Comparison of ENCODE assay signal across 8 mouse cellular contexts in the genomic region with DNA sequence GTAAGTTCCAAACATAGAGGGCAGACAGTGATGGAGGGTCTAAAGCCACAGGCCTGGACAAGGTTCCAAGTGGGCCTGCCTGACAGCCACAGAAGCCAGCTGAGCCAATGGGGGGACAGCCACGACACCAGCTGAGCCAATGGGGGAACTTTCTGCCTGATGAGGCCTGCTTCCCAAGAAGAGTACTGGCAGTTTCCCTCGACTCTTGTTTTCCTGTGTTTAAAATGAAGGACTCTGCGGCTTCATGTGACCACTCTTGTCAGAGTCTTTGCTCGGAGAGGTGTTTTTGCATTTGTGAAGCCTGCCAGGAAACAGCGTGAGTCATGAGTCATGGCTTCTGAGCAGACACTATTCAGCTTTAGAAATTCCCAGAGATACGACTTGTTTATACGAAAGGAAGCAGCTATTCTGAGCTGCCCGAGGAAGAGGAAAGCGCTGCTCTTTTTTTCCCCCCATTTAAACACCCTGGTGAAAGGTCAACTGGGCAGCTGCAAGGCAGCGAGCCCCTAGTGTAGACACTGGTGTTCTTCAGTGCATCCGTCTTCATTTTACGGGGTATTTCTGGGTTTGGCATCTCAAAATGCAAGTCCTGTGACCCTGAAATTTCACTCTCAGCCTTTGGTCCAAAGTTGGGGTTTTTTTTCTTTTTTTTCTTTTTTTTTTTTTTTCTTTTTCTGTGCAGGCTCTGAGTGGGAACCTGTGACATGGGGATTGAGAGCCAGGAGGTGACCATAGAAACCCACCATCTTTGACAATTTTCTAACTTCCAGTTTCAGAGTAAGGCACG.
A peak's percentile ranks its signal among the peaks of the same experiment; 100 is the strongest.
DNase-seq lines count a peak whose midpoint lies in the region; ATAC-seq and TF ChIP-seq lines count a peak whose summit lies in the region.

No protein-coding gene starts in this region.

- H3K27ac ChIP-seq in CH12.LX (ENCODE audit: insufficient read depth, low read depth): peak overlapping the region; percentile 63
- H3K27ac ChIP-seq in bone marrow, adult 2 months (ENCODE audit: control insufficient read depth, insufficient read depth, low read depth, low read length, poor library complexity): peak overlapping the region; percentile 19; the same call in 1 of the 2 replicates
- peak overlapping the region; percentile 75 to 93 for H3K27ac ChIP-seq in heart, embryonic 14.5 days (replicated peaks in 1 of 2; ENCODE audit: control insufficient read depth in 1 of 2, insufficient read depth in 1 of 2, low read depth in 2 of 2, low read length in 2 of 2)
- H3K27ac ChIP-seq in kidney, embryonic 16.5 days (ENCODE audit: low read length): peak overlapping the region; percentile 93
- peak overlapping the region; percentile 71 for H3K27ac ChIP-seq in liver, embryonic 12.5 days
- H3K27ac ChIP-seq in neural tube, embryonic 12.5 days: no peak overlapping the region

- peak; percentile 58 for DNase-seq in CH12.LX (ENCODE audit: extremely low read depth)
- DNase-seq in fibroblast of lung, adult 2 months (ENCODE audit: low read depth): peak; percentile 99
- no peak for DNase-seq in thymus, postnatal 25 days

- in situ Hi-C loops in CH12.LX (cut with MboI; ENCODE audit: low pct_ligation_motif_present, low pct_unique_long_range_greater_than_20kb, low sequenced_read_pairs): loop anchor here (10.0 kb wide), 1 partner anchor 111 kb away; no protein-coding TSS in a partner anchor

- H3K27me3 ChIP-seq in CH12.LX (replicated peaks): no peaks in the 10 kb centered on the region
- no peaks in the 10 kb centered on the region for H3K27me3 ChIP-seq in heart, embryonic 14.5 days (ENCODE audit: control insufficient read depth, insufficient read depth, low read length)
- H3K27me3 ChIP-seq in kidney, embryonic 16.5 days (ENCODE audit: insufficient read depth, low read length): no peaks in the 10 kb centered on the region
- no peaks in the 10 kb centered on the region for H3K27me3 ChIP-seq in liver, embryonic 12.5 days (replicated peaks)
- no peaks in the 10 kb centered on the region for H3K27me3 ChIP-seq in neural tube, embryonic 12.5 days (replicated peaks)

- H3K9me3 ChIP-seq in CH12.LX (replicated peaks; ENCODE audit: low read length): no peaks in the 10 kb centered on the region
- H3K9me3 ChIP-seq in heart, embryonic 14.5 days (ENCODE audit: control insufficient read depth, low read length): no peaks in the 10 kb centered on the region
- no peaks in the 10 kb centered on the region for H3K9me3 ChIP-seq in kidney, embryonic 16.5 days (ENCODE audit: low read length)
- no peaks in the 10 kb centered on the region for H3K9me3 ChIP-seq in liver, embryonic 12.5 days (replicated peaks)
- H3K9me3 ChIP-seq in neural tube, embryonic 12.5 days: no peaks in the 10 kb centered on the region

- 25% methylated on average over 13 of the region's 13 CpGs for WGBS in bone marrow, adult 2 months
- 23% methylated on average over 13 of the region's 13 CpGs for WGBS in heart, embryonic 14.5 days
- WGBS in kidney, embryonic 16.5 days: 32% methylated on average over 13 of the region's 13 CpGs
- WGBS in liver, embryonic 12.5 days (ENCODE audit: insufficient replicate concordance): 26% methylated on average over 13 of the region's 13 CpGs
- WGBS in neural tube, embryonic 12.5 days: 30% methylated on average over 13 of the region's 13 CpGs

- peak; percentile 44 for TF ChIP-seq EP300 in CH12.LX (IDR thresholded peaks at IDR 0.05; ENCODE audit: low read length)

- H3K79me2 ChIP-seq in CH12.LX (replicated peaks; ENCODE audit: control insufficient read depth, extremely low read depth, insufficient read depth, poor library complexity, severe bottlenecking): no peaks in the 10 kb centered on the region

- no peak; the same call in 1 of the 2 replicates for TF ChIP-seq POLR2A in CH12.LX (IDR thresholded peaks at IDR 0.05; ENCODE audit: low read depth, low read length)
- TF ChIP-seq POLR2A in bone marrow, adult 2 months (IDR thresholded peaks at IDR 0.05; ENCODE audit: borderline replicate concordance, control insufficient read depth, low read depth, low read length): no peak

- TF ChIP-seq CTCF in CH12.LX (conservative IDR thresholded peaks at IDR 0.05 in 1 of 2, IDR thresholded peaks at IDR 0.05 in 1 of 2; ENCODE audit: low read depth in 2 of 2, low read length in 2 of 2): no peak
- no peak for TF ChIP-seq CTCF in bone marrow, adult 2 months (IDR thresholded peaks at IDR 0.05; ENCODE audit: control insufficient read depth, insufficient read depth, low read length)

- no peaks in the 10 kb centered on the region for H3K36me3 ChIP-seq in CH12.LX (replicated peaks in 1 of 2; ENCODE audit: control insufficient read depth in 1 of 2, insufficient read depth in 1 of 2, low read length in 1 of 2)
- no peaks in the 10 kb centered on the region for H3K36me3 ChIP-seq in heart, embryonic 14.5 days (ENCODE audit: control insufficient read depth, insufficient read depth, low read length)
- no peaks in the 10 kb centered on the region for H3K36me3 ChIP-seq in kidney, embryonic 16.5 days (ENCODE audit: insufficient read depth, low read length)
- no peaks in the 10 kb centered on the region for H3K36me3 ChIP-seq in liver, embryonic 12.5 days
- no peaks in the 10 kb centered on the region for H3K36me3 ChIP-seq in neural tube, embryonic 12.5 days

- dilution Hi-C loops in CH12.LX (cut with MboI; ENCODE audit: extremely low pct_ligation_motif_present, extremely low pct_unique_long_range_greater_than_20kb, low sequenced_read_pairs): no loop called here

- peak overlapping the region; percentile 36 for H3K9ac ChIP-seq in CH12.LX (ENCODE audit: insufficient read depth, low read depth)
- H3K9ac ChIP-seq in heart, embryonic 14.5 days (ENCODE audit: low read length): no peak overlapping the region; the same call in 1 of the 2 replicates
- 0 out of 2 replicates have a peak overlapping the region, but pooled peaks have one; percentile 11 for H3K9ac ChIP-seq in kidney, embryonic 16.5 days (replicated peaks; ENCODE audit: low read length)
- no peak overlapping the region for H3K9ac ChIP-seq in liver, embryonic 12.5 days
- H3K9ac ChIP-seq in neural tube, embryonic 12.5 days: no peak overlapping the region

- ATAC-seq in heart, embryonic 14.5 days (ENCODE audit: insufficient number of reproducible peaks, insufficient read depth, low FRiP score, low read depth): peak; percentile 83
- ATAC-seq in kidney, embryonic 16.5 days (ENCODE audit: low FRiP score, low TSS enrichment): peak; percentile 78; the same call in 1 of the 2 replicates
- ATAC-seq in liver, embryonic 12.5 days: peak; percentile 32; the same call in 1 of the 2 replicates
- peak; percentile 61; the same call in 1 of the 2 replicates for ATAC-seq in neural tube, embryonic 12.5 days (ENCODE audit: low FRiP score, low read depth)

- peak overlapping the region in 2 of 3 experiments; percentile 5 to 22 for H3K4me3 ChIP-seq in CH12.LX (replicated peaks in 1 of 3; ENCODE audit: low read depth in 2 of 3, low read length in 2 of 3, poor library complexity in 1 of 3)
- no peak overlapping the region for H3K4me3 ChIP-seq in bone marrow, adult 2 months (replicated peaks; ENCODE audit: control insufficient read depth, low read depth, low read length)
- no peak overlapping the region for H3K4me3 ChIP-seq in heart, embryonic 14.5 days (ENCODE audit: control insufficient read depth in 1 of 2, insufficient read depth in 1 of 2, low read depth in 1 of 2, low read length in 2 of 2)
- H3K4me3 ChIP-seq in kidney, embryonic 16.5 days (ENCODE audit: low read length): no peak overlapping the region
- no peak overlapping the region for H3K4me3 ChIP-seq in liver, embryonic 12.5 days
- H3K4me3 ChIP-seq in neural tube, embryonic 12.5 days: no peak overlapping the region

- H3K4me2 ChIP-seq in CH12.LX (ENCODE audit: insufficient read depth, low read depth, poor library complexity, severe bottlenecking): peak overlapping the region; percentile 75
- H3K4me2 ChIP-seq in heart, embryonic 14.5 days (ENCODE audit: low read length): peak overlapping the region; percentile 39
- peak overlapping the region; percentile 4; the same call in 1 of the 2 replicates for H3K4me2 ChIP-seq in kidney, embryonic 16.5 days (replicated peaks; ENCODE audit: low read depth, low read length)
- 0 out of 2 replicates have a peak overlapping the region, but pooled peaks have one; percentile 5 for H3K4me2 ChIP-seq in liver, embryonic 12.5 days
- H3K4me2 ChIP-seq in neural tube, embryonic 12.5 days (replicated peaks): 0 out of 2 replicates have a peak overlapping the region, but pooled peaks have one; percentile 10

- H3K4me1 ChIP-seq in CH12.LX (ENCODE audit: control insufficient read depth in 1 of 2, insufficient read depth in 2 of 2): peaks cover 17 to 44% of the 10 kb centered on the region in 2 experiments
- H3K4me1 ChIP-seq in bone marrow, adult 2 months (ENCODE audit: control insufficient read depth, insufficient read depth, low read length): peaks cover 3% of the 10 kb centered on the region; the same call in 1 of the 2 replicates
- H3K4me1 ChIP-seq in heart, embryonic 14.5 days (ENCODE audit: control insufficient read depth in 2 of 2, insufficient read depth in 2 of 2, low read length in 2 of 2): peaks cover 21 to 31% of the 10 kb centered on the region in 2 experiments
- 0 out of 2 replicates have a peak, but pooled peaks cover 12% of the 10 kb centered on the region for H3K4me1 ChIP-seq in kidney, embryonic 16.5 days (ENCODE audit: insufficient read depth, low read length)
- no peaks in the 10 kb centered on the region for H3K4me1 ChIP-seq in liver, embryonic 12.5 days
- peaks cover 19% of the 10 kb centered on the region for H3K4me1 ChIP-seq in neural tube, embryonic 12.5 days

- TF ChIP-seq RAD21 in CH12.LX (IDR thresholded peaks at IDR 0.05; ENCODE audit: low read depth, low read length): no peak

TF ChIP-seq in CH12.LX, 34 proteins besides CTCF, POLR2A, EP300 and RAD21 (continues in another document):
- TF ChIP-seq IRF4 (IDR thresholded peaks at IDR 0.05; ENCODE audit: low read depth, low read length) (peak; percentile 38; the same call in 1 of the 2 replicates), ZMIZ1 (IDR thresholded peaks at IDR 0.05; ENCODE audit: low read depth, low read length) (0 out of 2 replicates have a peak, but pooled peaks have one; percentile 34), ELF1 (IDR thresholded peaks at IDR 0.05; ENCODE audit: low read depth, low read length) (peak; percentile 27; the same call in 1 of the 2 replicates), TBP (conservative IDR thresholded peaks at IDR 0.05; ENCODE audit: low read depth, low read length) (no peak), CHD2 (IDR thresholded peaks at IDR 0.05; ENCODE audit: low read length) (0 out of 2 replicates have a peak, but pooled peaks have one; percentile 19), ZKSCAN1 (IDR thresholded peaks at IDR 0.05; ENCODE audit: borderline replicate concordance, low read depth, low read length) (no peak), MXI1 (IDR thresholded peaks at IDR 0.05; ENCODE audit: low read depth, low read length) (peak; percentile 48; the same call in 1 of the 2 replicates), ZNF384 (IDR thresholded peaks at IDR 0.05; ENCODE audit: low read depth, low read length) (peak; percentile 67), NRF1 (IDR thresholded peaks at IDR 0.05; ENCODE audit: low read depth, low read length) (no peak), KAT2A (IDR thresholded peaks at IDR 0.05; ENCODE audit: insufficient replicate concordance, low read length) (no peak), PAX5 (IDR thresholded peaks at IDR 0.05; ENCODE audit: low read length) (no peak)

Comparison
In these comparisons a context has a peak if more than half of its experiments do, and no peak if none do; other contexts are left out.
1. H3K4me2 ChIP-seq: peak in every context shown above with its lines; median percentile 75 in CH12.LX; 39 in heart, embryonic 14.5 days; 10 in neural tube, embryonic 12.5 days; 5 in liver, embryonic 12.5 days; 4 in kidney, embryonic 16.5 days.
2. H3K4me3 ChIP-seq: peak in CH12.LX (2 of 3); none in bone marrow, adult 2 months (single experiment), heart, embryonic 14.5 days (0 of 2), kidney, embryonic 16.5 days (single experiment), liver, embryonic 12.5 days (single experiment) and neural tube, embryonic 12.5 days (single experiment).
3. H3K9ac ChIP-seq: peak in CH12.LX (single experiment) and kidney, embryonic 16.5 days (single experiment); none in heart, embryonic 14.5 days (single experiment), liver, embryonic 12.5 days (single experiment) and neural tube, embryonic 12.5 days (single experiment).
4. ATAC-seq: peak in every context shown above with its lines; median percentile 83 in heart, embryonic 14.5 days; 78 in kidney, embryonic 16.5 days; 61 in neural tube, embryonic 12.5 days; 32 in liver, embryonic 12.5 days.